Mouse (Mus musculus) layer of hippocampus, adult 18-20 months (tissue): ENCODE results near the gene Mogs. TPM values are rescaled to one million over a fixed set of nuclear protein-coding genes. Genes with fewer than 3 reads are reported as not detected.

Experiments used
- DNase-seq, 2 experiments: peaks; one replicate each; pipeline ENCODE4 v3.0.0; 2022; ENCODE audit warnings: low spot score in 2 of 2
- long read RNA-seq: library from polyadenylated mRNA; stranded (forward); transcript quantifications from one replicate; pipeline ENCODE4 v2.0.0, GENCODE M21; 2021
- total RNA-seq, 2 experiments: library from RNA; stranded (reverse); gene quantifications; 2 replicates each; pipeline ENCODE4 v1.2.3; 2021

The Mogs gene
- 10 to 100 TPM; 27.0 TPM for total RNA-seq
- long read RNA-seq, transcript Mogs-201 (4 exons, 2,780 nt), result major isoform, 70 of 82 reads
- long read RNA-seq, partial matches to known transcripts, result 0 of 82 reads
- long read RNA-seq, other reads (novel, unspliced or antisense), result 9 of 82 reads

- DNase-seq, result peak; percentile 88 to 93
Observed at GRCm38 (mm10) chr6:83115011-83115671, at the start of gene Mogs. Gene Mogs, plus strand, starts transcription at chr6:83115496.

GRCm38 (mm10) chr6:83065995-83066394 is 49.3 kb upstream of the Mogs start:
- no peak for DNase-seq

GRCm38 (mm10) chr6:83066441-83066840 is 48.9 kb upstream of the Mogs start:
- no peak for DNase-seq

GRCm38 (mm10) chr6:83068221-83068620 is 47.1 kb upstream of the Mogs start:
- DNase-seq, result no peak

GRCm38 (mm10) chr6:83068706-83069487 is 46.4 kb upstream of the Mogs start:
- DNase-seq, result no peak

GRCm38 (mm10) chr6:83069488-83070246 is 45.6 kb upstream of the Mogs start:
- DNase-seq, result no peak

- DNase-seq, result no peak
Observed at GRCm38 (mm10) chr6:83070247-83070310, 45.2 kb upstream of the Mogs start, which contains the start of gene Tlx2. Gene Tlx2, minus strand, starts transcription at chr6:83070293.

GRCm38 (mm10) chr6:83070311-83071219 is 44.7 kb upstream of the Mogs start:
- DNase-seq, result peak in 1 of 2 experiments; percentile 25

GRCm38 (mm10) chr6:83071220-83071619 is 44.1 kb upstream of the Mogs start:
- no peak for DNase-seq

GRCm38 (mm10) chr6:83074979-83075378 is 40.3 kb upstream of the Mogs start:
- DNase-seq, result no peak

GRCm38 (mm10) chr6:83077630-83078323 is 37.5 kb upstream of the Mogs start, which contains the start of gene Pcgf1:
Gene Pcgf1, plus strand, starts transcription at chr6:83077869.
- peak; percentile 45 to 60 for DNase-seq

GRCm38 (mm10) chr6:83078324-83078858 is 36.9 kb upstream of the Mogs start:
- peak; percentile 97 to 99 for DNase-seq

- DNase-seq, result no peak
Observed at GRCm38 (mm10) chr6:83080210-83080609, 35.1 kb upstream of the Mogs start.

GRCm38 (mm10) chr6:83083497-83083896 is 31.8 kb upstream of the Mogs start:
- DNase-seq, result no peak

GRCm38 (mm10) chr6:83084477-83084876 is 30.8 kb upstream of the Mogs start:
- DNase-seq, result no peak

- no peak for DNase-seq
Observed at GRCm38 (mm10) chr6:83086121-83087035, 28.9 kb upstream of the Mogs start, which contains the start of gene Lbx2. Gene Lbx2, plus strand, starts transcription at chr6:83086367.

GRCm38 (mm10) chr6:83087205-83087925 is 27.9 kb upstream of the Mogs start:
- no peak for DNase-seq

- no peak for DNase-seq
Observed at GRCm38 (mm10) chr6:83087926-83088260, 27.4 kb upstream of the Mogs start.
